Mouse (Mus musculus) kidney, embryonic 15.5 days (tissue): ENCODE results near the gene Rap1gap2. TPM values are rescaled to one million over a fixed set of nuclear protein-coding genes. Genes with fewer than 3 reads are reported as not detected.

Source experiments
- ATAC-seq: fragments of 200-750 bp; cut with Nextera tagmentation; replicated peaks from 2 replicates; pipeline ENCODE4 v1.8.0; 2017; ENCODE audit warnings: moderate TSS enrichment; ENCODE audit not compliant: low FRiP score
- H3K27ac ChIP-seq: fragments of 300-500 bp; sonication (generic); 2 replicates; pipeline ENCODE4 v1.5.1; 2015; ENCODE audit warnings: mild to moderate bottlenecking, inconsistent platforms
- H3K27me3 ChIP-seq: fragments of 300-500 bp; sonication (generic); 2 replicates; pipeline ENCODE4 v1.6.1; 2015; ENCODE audit warnings: inconsistent platforms
- H3K36me3 ChIP-seq: fragments of 300-500 bp; sonication (generic); 2 replicates; pipeline ENCODE4 v1.6.1; 2015; ENCODE audit warnings: inconsistent platforms
- H3K4me1 ChIP-seq: fragments of 300-500 bp; sonication (generic); 2 replicates; pipeline ENCODE4 v1.6.1; 2015; ENCODE audit warnings: inconsistent platforms
- H3K4me2 ChIP-seq: fragments of 300-500 bp; sonication (generic); 2 replicates; pipeline ENCODE4 v1.6.1; 2015; ENCODE audit warnings: moderate library complexity, mild to moderate bottlenecking, inconsistent platforms
- H3K4me3 ChIP-seq: fragments of 300-500 bp; sonication (generic); replicated peaks from 2 replicates; pipeline ENCODE4 v1.5.1; 2015; ENCODE audit warnings: mild to moderate bottlenecking, inconsistent platforms
- H3K9ac ChIP-seq: fragments of 300-500 bp; sonication (generic); 2 replicates; pipeline ENCODE4 v1.6.1; 2015; ENCODE audit warnings: mild to moderate bottlenecking, inconsistent platforms
- H3K9me3 ChIP-seq: fragments of 300-500 bp; sonication (generic); replicated peaks from 2 replicates; pipeline ENCODE4 v1.6.1; 2016; ENCODE audit warnings: inconsistent platforms
- WGBS: fragments of 180-500 bp; shearing (Covaris S2); methylation state at CpG from one replicate; pipeline ENCODE4 v1.1.7; 2015; ENCODE audit warnings: mixed read lengths; 5-methylcytosine and 5-hydroxymethylcytosine counted together
- polyA plus RNA-seq: library from polyadenylated mRNA; unstranded; fragments of >200 nt; fragmentation: Nextera tagmentation; extraction: Ambion mirVana; gene quantifications from 2 replicates; pipeline ENCODE4 v1.2.1, GENCODE M21; 2015

Rap1gap2 gene
- polyA plus RNA-seq, 1 experiment from 2014 or later = 6.4 TPM

GRCm38 (mm10) chr11:74566326-74566874 lies 44.3 kb downstream of the Rap1gap2 start:
- no peaks in the 10 kb centered on the region for H3K4me1 ChIP-seq
- H3K4me3 ChIP-seq = no peak overlapping the region
- no peaks in the 10 kb centered on the region for H3K36me3 ChIP-seq
- H3K4me2 ChIP-seq = no peak overlapping the region
- ATAC-seq = no peak
- H3K27ac ChIP-seq = no peak overlapping the region
- no peaks in the 10 kb centered on the region for H3K9me3 ChIP-seq
- WGBS = 84% methylated on average over 4 of the region's 4 CpGs
- no peaks in the 10 kb centered on the region for H3K27me3 ChIP-seq
- H3K9ac ChIP-seq = no peak overlapping the region

- no peak for ATAC-seq
- no peak overlapping the region for H3K4me3 ChIP-seq
Observed at GRCm38 (mm10) chr11:74561392-74561791, 49.3 kb downstream of the Rap1gap2 start.

GRCm38 (mm10) chr11:74560600-74561227 lies 50.0 kb downstream of the Rap1gap2 start:
- H3K27me3 ChIP-seq = no peaks in the 10 kb centered on the region
- no peaks in the 10 kb centered on the region for H3K9me3 ChIP-seq
- no peaks in the 10 kb centered on the region for H3K36me3 ChIP-seq
- H3K9ac ChIP-seq = no peak overlapping the region
- H3K4me1 ChIP-seq = peaks cover 26% of the 10 kb centered on the region
- no peak overlapping the region for H3K4me3 ChIP-seq
- H3K27ac ChIP-seq = no peak overlapping the region
- WGBS = 92% methylated on average over 9 of the region's 9 CpGs
- ATAC-seq = no peak
- no peak overlapping the region for H3K4me2 ChIP-seq

More at GRCm38 (mm10) chr11:74561392-74561791, 49.3 kb downstream of the Rap1gap2 start:
- 89% methylated on average over 4 of the region's 4 CpGs for WGBS
- no peak overlapping the region for H3K27ac ChIP-seq
- no peak overlapping the region for H3K4me2 ChIP-seq
- no peak overlapping the region for H3K9ac ChIP-seq
- no peaks in the 10 kb centered on the region for H3K9me3 ChIP-seq
- H3K27me3 ChIP-seq = no peaks in the 10 kb centered on the region
- peaks cover 20% of the 10 kb centered on the region for H3K4me1 ChIP-seq
- no peaks in the 10 kb centered on the region for H3K36me3 ChIP-seq

DNA sequence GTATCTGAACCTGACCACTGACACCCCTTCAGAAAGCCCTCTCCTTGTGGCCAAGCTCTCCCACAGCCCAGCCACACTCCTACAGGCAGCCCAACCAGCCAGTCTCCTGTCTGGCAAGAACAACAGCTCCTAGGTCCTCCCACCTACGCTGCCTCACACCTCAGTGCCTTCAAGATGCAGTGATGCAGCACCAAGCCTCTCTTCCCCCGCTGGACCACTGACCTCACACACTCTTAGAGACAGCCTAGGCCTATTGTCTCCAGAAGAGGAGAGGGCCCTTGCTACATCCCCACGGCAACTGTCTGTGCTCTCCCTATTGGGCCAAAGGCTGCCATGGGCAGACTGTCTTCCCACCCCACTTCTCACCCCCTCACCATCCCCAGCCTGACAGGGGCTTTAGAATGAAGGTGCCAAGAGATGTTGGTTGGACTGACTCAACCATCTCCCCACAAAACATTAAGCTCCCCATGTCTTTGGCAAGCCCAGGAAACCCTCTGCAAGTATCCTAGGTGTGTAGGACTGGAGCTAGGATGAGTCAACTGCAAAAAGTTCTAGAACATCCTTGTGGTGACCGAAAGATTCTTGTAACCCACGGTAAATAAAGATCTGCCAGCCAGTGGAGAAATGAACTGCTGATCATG lies 50.8 kb downstream of the Rap1gap2 start:
- Histone ChIP-seq H3K4me1 (peaks cover 32% of the 10 kb centered on the region), H3K4me2 (no peak overlapping the region), H3K27me3 (no peaks in the 10 kb centered on the region), H3K9ac (no peak overlapping the region), H3K36me3 (no peaks in the 10 kb centered on the region), H3K9me3 (no peaks in the 10 kb centered on the region), H3K27ac (no peak overlapping the region), H3K4me3 (no peak overlapping the region)
- ATAC-seq = peak; percentile 89
- 51% methylated on average over 5 of the region's 5 CpGs for WGBS

GRCm38 (mm10) chr11:74558933-74559332 lies 51.8 kb downstream of the Rap1gap2 start:
- peaks cover 40% of the 10 kb centered on the region for H3K4me1 ChIP-seq
- H3K9ac ChIP-seq = no peak overlapping the region
- ATAC-seq = no peak
- no peaks in the 10 kb centered on the region for H3K36me3 ChIP-seq
- H3K4me2 ChIP-seq = no peak overlapping the region
- WGBS = 82% methylated on average over 5 of the region's 5 CpGs
- no peaks in the 10 kb centered on the region for H3K9me3 ChIP-seq
- no peaks in the 10 kb centered on the region for H3K27me3 ChIP-seq
- no peak overlapping the region for H3K27ac ChIP-seq
- no peak overlapping the region for H3K4me3 ChIP-seq

DNA sequence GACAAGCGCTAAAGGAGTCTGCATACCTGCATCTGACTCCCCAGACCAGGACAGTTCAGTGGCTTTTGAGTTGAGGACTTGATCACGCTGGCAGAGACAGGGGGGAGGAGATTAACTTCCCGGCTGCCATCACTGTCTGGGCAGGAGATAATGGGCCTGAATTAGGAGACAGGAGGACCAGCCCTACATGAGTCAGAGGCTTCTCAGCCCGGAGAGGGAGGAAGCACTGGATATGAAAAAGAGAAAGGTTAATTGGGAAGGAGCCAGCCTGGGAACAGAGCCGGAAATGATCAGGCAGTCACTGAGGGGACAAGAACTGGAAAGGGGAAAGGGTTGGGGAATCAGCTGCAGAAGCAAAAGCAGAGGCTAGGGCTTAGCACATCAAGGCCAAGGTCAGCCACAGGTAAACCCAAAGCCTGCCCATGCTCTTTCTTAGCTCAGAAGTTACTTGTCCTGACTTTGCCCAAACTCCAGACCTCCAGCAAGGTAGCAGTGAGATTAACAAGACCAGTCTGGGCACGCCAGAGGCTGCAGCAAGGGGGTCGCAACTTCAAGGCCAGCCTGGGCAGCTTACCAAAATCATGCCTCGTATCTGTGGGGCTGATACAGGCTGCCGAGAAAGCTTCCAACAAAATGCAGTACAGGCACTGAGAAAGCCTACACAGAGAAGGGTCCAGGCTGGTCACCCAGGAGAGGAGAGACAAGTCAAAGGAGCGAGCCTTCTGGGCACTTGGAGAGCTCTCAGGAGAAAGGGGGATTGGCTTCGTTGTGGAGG lies 53.1 kb downstream of the Rap1gap2 start:
- 53% methylated on average over 11 of the region's 11 CpGs for WGBS
- peaks cover 40% of the 10 kb centered on the region for H3K4me1 ChIP-seq
- no peak for ATAC-seq

GRCm38 (mm10) chr11:74555716-74556374 lies 54.9 kb downstream of the Rap1gap2 start:
- no peak overlapping the region for H3K9ac ChIP-seq
- no peak for ATAC-seq
- 45% methylated on average over 9 of the region's 9 CpGs for WGBS

More for the DNA sequence above, 53.1 kb downstream of the Rap1gap2 start:
- Histone ChIP-seq H3K4me3 (no peak overlapping the region), H3K4me2 (no peak overlapping the region), H3K27me3 (no peaks in the 10 kb centered on the region), H3K27ac (no peak overlapping the region), H3K36me3 (no peaks in the 10 kb centered on the region), H3K9ac (no peak overlapping the region), H3K9me3 (no peaks in the 10 kb centered on the region)

GRCm38 (mm10) chr11:74554683-74555341 lies 55.9 kb downstream of the Rap1gap2 start:
- Histone ChIP-seq H3K27me3 (no peaks in the 10 kb centered on the region), H3K9ac (no peak overlapping the region), H3K36me3 (no peaks in the 10 kb centered on the region), H3K9me3 (no peaks in the 10 kb centered on the region), H3K4me1 (peaks cover 37% of the 10 kb centered on the region), H3K4me3 (no peak overlapping the region), H3K4me2 (no peak overlapping the region), H3K27ac (no peak overlapping the region)
- ATAC-seq = no peak; the same call in 1 of the 2 replicates
- WGBS = 61% methylated on average over 15 of the region's 15 CpGs

More at GRCm38 (mm10) chr11:74555716-74556374, 54.9 kb downstream of the Rap1gap2 start:
- Histone ChIP-seq H3K4me1 (peaks cover 40% of the 10 kb centered on the region), H3K4me2 (no peak overlapping the region), H3K27me3 (no peaks in the 10 kb centered on the region), H3K9me3 (no peaks in the 10 kb centered on the region), H3K4me3 (no peak overlapping the region), H3K27ac (peak overlapping the region; percentile 29; the same call in 1 of the 2 replicates), H3K36me3 (no peaks in the 10 kb centered on the region)

DNA sequence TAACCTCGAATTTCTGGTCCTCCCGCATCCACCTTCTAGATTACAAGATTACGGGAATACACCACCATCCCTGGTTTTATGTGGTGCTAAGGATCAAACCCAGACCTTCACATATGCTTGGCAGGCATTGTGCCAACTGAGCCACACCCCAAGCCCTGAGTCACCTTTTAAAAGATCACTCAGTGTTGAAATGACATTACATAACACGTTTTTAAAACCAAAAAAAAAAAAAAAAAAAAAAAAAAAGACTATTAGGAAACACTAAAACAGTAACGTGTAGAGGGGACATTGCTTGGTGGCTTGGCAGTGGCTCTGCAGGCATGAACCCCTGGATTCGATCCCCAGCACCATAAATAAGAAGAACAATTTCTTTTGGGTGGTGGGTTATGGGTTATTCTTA lies 59.1 kb downstream of the Rap1gap2 start:
- Histone ChIP-seq H3K9ac (no peak overlapping the region), H3K36me3 (no peaks in the 10 kb centered on the region), H3K4me2 (no peak overlapping the region), H3K27ac (no peak overlapping the region), H3K9me3 (no peaks in the 10 kb centered on the region), H3K27me3 (no peaks in the 10 kb centered on the region), H3K4me1 (peaks cover 40% of the 10 kb centered on the region), H3K4me3 (no peak overlapping the region)
- 72% methylated on average over 6 of the region's 6 CpGs for WGBS
- ATAC-seq = no peak

- peaks cover 34% of the 10 kb centered on the region for H3K4me1 ChIP-seq
- no peaks in the 10 kb centered on the region for H3K36me3 ChIP-seq
- ATAC-seq = no peak
- H3K9me3 ChIP-seq = no peaks in the 10 kb centered on the region
- no peaks in the 10 kb centered on the region for H3K27me3 ChIP-seq
- WGBS = 53% methylated on average over 5 of the region's 5 CpGs
- no peak overlapping the region for H3K4me2 ChIP-seq
- H3K27ac ChIP-seq = no peak overlapping the region
- H3K4me3 ChIP-seq = no peak overlapping the region
- no peak overlapping the region for H3K9ac ChIP-seq
Observed at GRCm38 (mm10) chr11:74550615-74551102, 60.1 kb downstream of the Rap1gap2 start.

DNA sequence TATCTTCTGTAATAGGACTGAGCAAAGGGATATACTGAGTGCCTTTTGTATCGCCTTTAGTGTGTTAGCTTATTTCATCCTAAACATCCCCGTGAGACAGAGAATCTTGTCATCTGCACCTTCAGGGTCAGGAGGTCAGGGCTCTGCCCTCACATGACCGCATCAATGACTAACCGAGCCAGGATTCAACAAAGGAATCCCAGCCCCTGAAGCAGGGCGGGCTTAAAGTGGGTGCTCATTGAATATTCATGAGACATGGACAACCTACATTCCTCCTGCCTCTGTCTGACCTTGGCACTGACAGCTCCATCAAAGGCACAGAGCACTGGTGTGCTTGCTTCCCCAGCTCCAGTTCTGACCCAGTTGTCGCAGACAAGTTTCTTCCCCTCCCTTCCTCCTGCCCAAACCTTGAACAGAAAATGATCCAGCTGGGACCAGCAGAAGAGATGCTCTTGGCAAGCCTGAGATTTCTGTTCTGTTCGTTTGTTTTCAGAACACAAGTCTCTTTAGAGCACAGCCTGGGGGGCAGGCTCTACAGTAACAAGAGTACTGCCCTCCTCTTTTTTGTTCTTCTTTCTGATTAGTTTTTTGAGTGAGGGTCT lies 61.8 kb downstream of the Rap1gap2 start:
- H3K27me3 ChIP-seq = no peaks in the 10 kb centered on the region
- WGBS = 20% methylated on average over 7 of the region's 7 CpGs
- no peak overlapping the region for H3K4me3 ChIP-seq
- H3K9me3 ChIP-seq = no peaks in the 10 kb centered on the region
- H3K4me2 ChIP-seq = no peak overlapping the region
- ATAC-seq = 0 out of 2 replicates have a peak, but pooled peaks have one; percentile 12
- no peak overlapping the region for H3K9ac ChIP-seq
- no peaks in the 10 kb centered on the region for H3K36me3 ChIP-seq
- H3K4me1 ChIP-seq = peaks cover 21% of the 10 kb centered on the region
- H3K27ac ChIP-seq = no peak overlapping the region
